Mouse (Mus musculus): ENCODE measurements around the gene Gm7879.
A peak's percentile ranks its signal among the peaks of the same experiment; 100 is the strongest.
"Not testable (repeated sequence)": the region's sequence is repeated elsewhere in the genome, so short reads cannot be mapped to it uniquely, and the experiment has no call there.

The Gm7879 gene

GRCm38 (mm10) chr5:43912844-43913243 lies at the start of gene Gm7879:
Gm7879 (plus strand) TSS chr5:43913144.
- DNase-seq (ENCODE audit: low spot score), result not testable (repeated sequence)

GRCm38 (mm10) chr5:43863642-43864041 lies 49.3 kb upstream of the Gm7879 start:
- no peak for DNase-seq (ENCODE audit: low spot score)

- DNase-seq (ENCODE audit: low spot score), result no peak
Observed at GRCm38 (mm10) chr5:43865316-43865715, 47.6 kb upstream of the Gm7879 start.

DNA sequence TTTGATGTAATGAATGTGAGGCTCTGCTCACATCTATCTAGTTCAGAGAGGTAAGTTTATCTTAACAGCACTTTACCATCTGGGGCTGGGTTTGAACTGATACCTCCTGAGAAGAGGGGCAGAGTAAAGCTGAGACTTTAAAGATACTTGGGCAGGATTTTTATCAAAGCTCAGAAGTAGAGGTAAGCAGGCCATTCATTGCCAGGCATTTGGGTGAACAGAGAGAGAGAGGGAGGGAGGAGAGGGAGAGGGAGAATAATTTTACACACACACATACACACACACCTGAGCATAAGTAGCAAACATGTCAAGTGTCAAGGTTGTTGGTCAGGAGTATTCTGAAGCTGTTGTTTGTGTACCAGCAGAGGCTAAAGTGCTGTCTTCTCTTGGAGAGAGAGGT lies 44.7 kb upstream of the Gm7879 start, which contains the start of gene Cd38:
Gene Cd38 (plus strand): TSS at position 301 of the 400 bp plus-strand sequence.
- DNase-seq (ENCODE audit: low spot score), result no peak

DNA sequence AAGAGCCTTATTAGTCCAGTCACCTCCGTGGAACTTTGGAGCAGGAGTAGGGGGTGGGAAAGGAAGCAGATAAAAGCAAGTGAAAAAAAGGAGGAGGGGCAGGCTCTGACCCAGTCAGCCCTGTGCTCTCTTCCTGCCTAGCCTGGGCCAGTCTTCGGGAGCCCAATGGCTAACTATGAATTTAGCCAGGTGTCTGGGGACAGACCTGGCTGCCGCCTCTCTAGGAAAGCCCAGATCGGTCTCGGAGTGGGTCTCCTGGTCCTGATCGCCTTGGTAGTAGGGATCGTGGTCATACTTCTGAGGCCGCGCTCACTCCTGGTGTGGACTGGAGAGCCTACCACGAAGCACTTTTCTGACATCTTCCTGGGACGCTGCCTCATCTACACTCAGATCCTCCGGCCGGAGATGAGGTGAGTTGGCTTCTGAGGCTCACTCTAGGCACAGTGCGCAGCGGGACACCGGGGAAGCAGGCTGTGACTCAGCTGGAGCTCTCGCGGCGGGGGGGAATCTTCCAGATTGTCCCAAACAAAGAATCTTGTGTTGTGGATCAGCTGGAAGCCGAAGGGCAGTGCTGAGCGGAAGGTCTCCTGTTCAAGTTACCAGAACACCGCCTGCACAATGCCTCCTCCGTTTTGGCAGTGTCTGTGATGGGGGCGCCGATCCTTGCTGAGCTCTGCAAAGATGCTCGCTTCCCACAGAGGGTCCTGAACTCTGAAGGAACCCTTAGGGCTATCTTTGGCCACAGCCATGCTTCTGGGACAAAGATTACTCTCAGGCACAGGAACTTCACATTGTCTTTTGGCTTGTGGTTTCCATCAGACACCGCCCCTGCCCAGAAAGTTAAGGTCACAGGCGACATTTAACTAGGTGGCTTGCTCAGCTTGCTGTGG lies 44.0 kb upstream of the Gm7879 start:
- DNase-seq (ENCODE audit: low spot score), result peak; percentile 6

GRCm38 (mm10) chr5:43871845-43872244 lies 41.1 kb upstream of the Gm7879 start:
- DNase-seq (ENCODE audit: low spot score), result no peak

- DNase-seq (ENCODE audit: low spot score), result no peak
Observed at GRCm38 (mm10) chr5:43872652-43873051, 40.3 kb upstream of the Gm7879 start.

DNA sequence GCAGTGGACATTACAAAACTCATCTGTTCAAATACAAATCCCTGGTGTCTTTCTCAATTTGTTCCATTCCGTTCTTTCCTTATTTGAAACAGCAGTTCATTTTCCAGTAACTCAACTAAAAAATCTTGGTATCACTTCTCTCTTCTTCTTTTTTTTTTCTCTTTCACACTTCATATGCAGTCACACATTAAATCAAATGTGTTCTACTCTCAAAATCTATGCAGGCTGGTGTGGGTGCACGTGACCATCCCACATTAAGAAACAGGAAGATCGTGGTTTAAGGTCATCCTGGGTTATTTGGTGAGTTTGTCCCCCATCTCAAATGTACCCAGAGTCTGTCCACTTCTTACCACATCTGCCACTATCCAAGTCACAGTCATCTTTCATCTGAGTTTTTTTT lies 30.9 kb upstream of the Gm7879 start:
- no peak for DNase-seq (ENCODE audit: low spot score)

DNA sequence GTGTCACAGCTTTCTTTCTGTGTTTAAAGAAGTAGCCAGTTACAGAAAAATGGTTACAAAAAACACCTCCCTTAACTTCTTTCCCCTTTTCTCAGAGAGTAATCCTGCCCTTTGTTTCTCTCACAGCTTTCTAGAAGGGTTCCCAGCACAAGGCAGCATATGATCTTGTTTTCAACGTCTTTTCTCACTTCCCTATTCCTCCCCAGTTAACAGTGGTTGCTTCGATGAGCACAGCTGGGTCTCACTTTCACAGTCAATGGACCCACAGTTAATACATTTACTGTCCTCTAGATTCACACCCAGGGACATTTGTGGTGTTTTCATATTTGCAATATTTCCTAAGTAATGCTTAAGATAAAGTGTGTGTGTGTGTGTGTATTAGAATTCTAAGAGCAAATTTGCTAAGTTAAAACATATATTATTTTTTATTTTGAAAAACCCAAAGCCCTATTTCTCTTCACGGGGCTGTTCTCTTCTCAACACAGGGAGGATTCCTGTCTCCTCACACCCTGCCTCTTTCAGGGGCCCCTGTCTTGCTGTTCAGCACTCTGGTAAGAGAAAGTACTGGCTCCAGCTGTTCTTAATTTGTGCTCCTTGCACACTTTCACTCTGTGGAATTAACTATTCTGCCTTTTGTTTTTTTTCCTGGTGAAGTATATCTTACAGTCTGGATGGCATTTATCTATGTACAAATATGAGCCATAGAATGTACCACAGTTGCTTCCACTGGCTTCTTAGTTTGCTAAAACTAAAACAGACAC lies 27.7 kb upstream of the Gm7879 start:
- no peak for DNase-seq (ENCODE audit: low spot score)

DNA sequence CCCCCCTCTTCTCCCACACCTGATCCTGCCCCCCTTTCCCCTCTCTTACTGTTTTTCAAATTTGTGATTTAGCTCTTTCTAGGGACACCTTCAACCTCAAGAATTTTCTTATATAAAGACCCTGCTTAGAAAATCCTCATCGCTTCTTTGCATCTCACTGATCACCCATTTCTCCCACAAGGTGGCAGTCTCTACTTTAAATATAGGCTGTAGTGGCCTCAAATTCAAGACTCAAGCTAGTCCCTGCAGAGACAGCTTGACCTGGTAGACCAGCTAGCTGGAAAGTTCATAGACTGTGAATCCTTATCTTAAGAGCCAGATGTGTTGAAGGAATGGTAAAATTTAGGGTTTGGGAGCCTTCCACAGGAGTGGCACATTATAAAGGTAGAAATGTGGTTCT lies 20.6 kb upstream of the Gm7879 start:
- DNase-seq (ENCODE audit: low spot score), result no peak

DNA sequence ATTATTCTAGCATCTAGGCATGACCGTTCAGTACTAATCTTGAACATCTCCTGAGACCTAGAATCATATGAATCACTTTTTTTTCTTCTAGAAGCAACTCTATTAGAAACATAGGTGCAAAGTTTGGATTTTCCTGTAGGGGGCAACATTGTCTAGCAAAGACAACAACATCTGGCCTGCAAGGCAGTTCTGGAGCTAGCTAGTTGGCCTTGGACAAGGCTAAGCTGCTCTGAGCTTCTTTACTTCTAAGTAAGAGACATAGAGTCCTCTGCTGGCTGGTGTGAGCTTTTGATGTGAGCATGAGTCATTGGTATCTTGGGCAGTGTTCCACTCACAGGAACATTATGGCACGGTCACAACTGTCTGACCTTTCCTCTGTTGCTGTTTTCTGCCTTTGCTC lies 18.8 kb upstream of the Gm7879 start:
- no peak for DNase-seq (ENCODE audit: low spot score)

- DNase-seq (ENCODE audit: low spot score), result no peak
Observed at GRCm38 (mm10) chr5:43895931-43896330, 17.0 kb upstream of the Gm7879 start.

DNA sequence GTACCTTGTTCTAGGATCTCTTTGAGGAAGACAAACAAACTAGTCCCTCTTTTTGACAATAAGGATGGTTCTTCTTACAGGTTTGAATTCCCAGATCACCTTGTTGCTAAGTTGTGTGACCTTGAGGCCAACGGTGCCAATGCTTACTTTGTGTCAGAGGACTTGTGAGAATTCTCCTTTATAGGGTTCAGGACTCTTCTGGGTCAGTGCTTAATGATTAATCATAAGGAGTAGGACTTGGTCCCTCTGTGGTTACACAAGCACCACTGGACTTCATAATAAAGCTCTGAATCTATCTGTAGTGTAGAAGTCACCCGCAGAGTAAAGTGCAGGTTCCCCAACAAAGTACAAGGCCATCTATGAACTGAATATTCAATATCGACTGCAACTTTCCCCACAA lies 8.3 kb upstream of the Gm7879 start:
- DNase-seq (ENCODE audit: low spot score), result no peak

- no peak for DNase-seq (ENCODE audit: low spot score)
Observed at GRCm38 (mm10) chr5:43909213-43909612, 3.7 kb upstream of the Gm7879 start.

DNA sequence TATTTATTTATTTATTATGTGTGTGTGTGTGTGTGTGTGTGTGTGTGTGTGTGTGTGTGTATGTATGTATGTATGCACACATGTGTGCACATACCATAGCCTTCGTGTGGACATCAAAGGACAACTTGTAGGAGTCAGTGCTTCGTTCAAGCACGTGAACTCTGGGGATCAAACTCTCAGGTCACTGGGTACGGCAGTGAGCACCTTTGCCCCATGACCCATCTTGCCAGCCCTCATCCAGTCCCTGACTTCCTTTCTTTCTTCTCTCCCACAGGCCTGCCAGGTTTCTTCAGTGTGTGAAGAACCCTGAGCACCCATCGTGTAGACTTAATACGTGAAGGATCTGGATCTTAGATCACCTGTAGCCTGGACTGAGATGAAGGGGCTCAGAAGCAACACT lies 2.9 kb upstream of the Gm7879 start:
- no peak for DNase-seq (ENCODE audit: low spot score)

- no peak for DNase-seq (ENCODE audit: low spot score)
Observed at GRCm38 (mm10) chr5:43915261-43915886, 2.4 kb downstream of the Gm7879 start.

GRCm38 (mm10) chr5:43921877-43922276 lies 8.9 kb downstream of the Gm7879 start:
- no peak for DNase-seq (ENCODE audit: low spot score)

GRCm38 (mm10) chr5:43923933-43924332 lies 11.0 kb downstream of the Gm7879 start:
- peak; percentile 21 for DNase-seq (ENCODE audit: low spot score)

DNA sequence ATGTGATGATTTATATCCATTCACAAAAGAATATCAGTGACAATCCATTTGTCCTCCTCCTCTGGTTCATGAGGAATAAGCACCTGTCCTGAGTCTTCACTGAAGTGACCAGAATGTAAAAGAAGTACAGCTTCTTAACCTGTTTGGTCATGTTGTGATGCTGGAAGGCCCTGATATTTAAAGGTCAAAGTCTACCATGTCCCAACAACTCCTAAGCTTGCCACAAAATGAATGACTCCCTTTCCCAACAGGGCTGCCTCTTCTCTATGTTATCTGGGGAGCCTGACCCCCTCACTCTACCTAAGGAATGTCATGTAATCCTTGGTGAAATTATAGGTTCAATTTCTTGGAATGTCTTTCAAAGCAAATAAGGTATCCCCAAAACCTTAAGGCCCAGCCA lies 14.8 kb downstream of the Gm7879 start:
- DNase-seq (ENCODE audit: low spot score), result no peak

- DNase-seq (ENCODE audit: low spot score), result no peak
Observed at GRCm38 (mm10) chr5:43933269-43933668, 20.3 kb downstream of the Gm7879 start.

DNA sequence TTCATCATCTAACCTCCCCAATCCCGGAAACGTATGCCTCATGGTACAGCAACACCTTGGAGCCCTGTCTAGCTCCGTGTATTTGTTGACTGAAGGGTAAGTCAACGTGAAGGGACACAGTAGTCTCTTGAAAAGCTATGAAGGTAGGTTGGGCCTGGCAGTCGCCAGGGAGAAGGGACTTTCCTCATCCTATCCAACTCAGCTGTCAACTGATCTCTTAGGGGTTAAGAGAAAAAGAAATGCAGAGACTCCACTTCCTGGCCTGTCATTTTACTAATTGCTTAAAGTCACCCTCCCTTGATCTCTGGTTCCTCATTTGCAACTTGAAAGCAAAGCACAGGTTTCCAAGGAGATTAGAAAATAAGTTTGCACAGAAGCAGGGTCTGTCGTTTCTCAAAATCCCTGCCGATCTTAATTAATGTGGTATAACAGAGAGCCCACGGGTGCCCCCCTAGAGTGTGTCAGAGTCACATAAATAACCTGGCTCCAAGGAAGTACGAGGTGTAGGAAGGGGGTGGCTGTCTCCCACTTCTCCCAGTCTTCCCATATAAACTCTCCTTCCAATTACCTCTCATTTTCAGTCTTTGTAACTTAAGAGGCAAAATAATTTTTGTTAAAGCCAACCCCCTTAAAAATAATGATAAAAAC lies 34.5 kb downstream of the Gm7879 start:
- DNase-seq (ENCODE audit: low spot score), result no peak

DNA sequence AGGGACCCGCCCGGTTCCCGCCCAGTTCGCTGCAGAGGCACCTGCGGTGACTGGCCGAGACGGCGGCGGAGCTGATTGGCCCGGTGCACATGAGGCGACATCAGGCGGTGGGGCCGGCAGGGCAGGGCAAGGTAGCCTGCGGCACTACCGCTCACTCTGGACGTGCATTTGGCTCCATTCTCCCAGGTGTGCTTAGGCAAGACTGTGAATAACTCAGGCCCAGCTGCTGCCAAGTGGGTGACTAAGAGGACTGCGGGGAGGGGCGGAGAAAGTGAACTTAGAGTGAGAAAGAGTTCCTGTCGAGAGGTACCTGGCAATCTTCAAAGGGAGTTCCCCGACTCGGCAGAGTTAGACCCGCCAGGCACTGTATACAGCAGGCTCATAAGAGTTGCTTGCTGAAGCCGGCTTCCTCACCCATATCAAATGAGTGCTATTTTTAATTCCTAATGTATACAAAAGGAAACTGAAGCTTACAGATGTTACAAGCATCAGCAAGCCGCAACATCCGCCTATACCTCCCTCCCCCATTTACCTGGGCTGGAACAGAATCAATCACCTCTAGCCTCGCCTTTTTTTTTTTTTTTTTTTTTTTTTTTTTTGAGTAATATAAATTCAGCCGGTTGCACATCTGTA lies 35.3 kb downstream of the Gm7879 start:
- DNase-seq (ENCODE audit: low spot score), result peak; percentile 12

Data from ovary, postnatal 10 days (tissue).